Mouse (Mus musculus) thymus, adult 2 months (tissue): ENCODE data around the gene H3f3a.

Experiments
- CTCF ChIP-seq: fragments of 200-500 bp; IDR thresholded peaks from 2 replicates; pipeline ENCODE4 v1.5.1; 2012; ENCODE audit warnings: mild to moderate bottlenecking, control low read depth, low read length, moderate library complexity, borderline replicate concordance; ENCODE audit not compliant: control insufficient read depth, poor library complexity, insufficient read depth; ENCODE audit errors: extremely low read depth
- POLR2A ChIP-seq: fragments of 200-500 bp; IDR thresholded peaks from 2 replicates; pipeline ENCODE4 v1.6.1; 2012; ENCODE audit warnings: mild to moderate bottlenecking, low read length, control low read depth, moderate library complexity; ENCODE audit not compliant: control insufficient read depth, poor library complexity, insufficient read depth; ENCODE audit errors: extremely low read depth

DNA sequence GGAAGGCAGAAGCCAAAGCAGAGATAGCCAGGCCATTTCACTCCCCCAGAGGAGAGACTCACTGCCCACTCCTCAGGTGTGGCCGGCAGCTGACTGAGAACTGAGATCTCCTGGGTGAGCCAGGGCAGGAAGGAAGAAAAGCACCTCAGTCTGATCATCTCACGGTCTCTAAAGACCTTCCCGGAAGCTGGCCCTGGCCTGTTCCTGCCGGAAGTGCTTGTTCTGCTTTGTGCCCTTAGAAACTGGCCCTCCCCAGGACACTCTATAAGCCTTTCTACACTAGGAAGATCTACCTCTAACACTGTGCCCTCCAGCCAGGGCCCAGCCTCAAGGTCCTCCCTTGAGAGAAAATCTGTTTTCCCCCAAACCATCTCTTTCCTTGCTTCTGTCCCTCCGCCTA lies 42.4 kb downstream of the H3f3a start:
- TF ChIP-seq POLR2A, result no peak
- no peak for TF ChIP-seq CTCF
